Mouse (Mus musculus) adrenal gland, adult 2 months (tissue): ENCODE results near the gene Rffl. TPM values are rescaled to one million over a fixed set of nuclear protein-coding genes. Genes with fewer than 3 reads are reported as not detected.

Source experiments
- DNase-seq: peaks from one replicate; pipeline ENCODE4 v3.0.0; 2021
- polyA plus RNA-seq: library from polyadenylated mRNA; depleted of rRNA; stranded (reverse); fragments of >200 nt; gene quantifications from 2 replicates; pipeline ENCODE4 v1.2.3, GENCODE M21; 2012
- total RNA-seq, 2 experiments: library from RNA; stranded (reverse); gene quantifications; 2 replicates each; pipeline ENCODE4 v1.2.3; 2021

Gene Rffl
- total and polyA plus RNA-seq, 3 experiments, result 5.3 to 10.6 (median 7.4) TPM

DNA sequence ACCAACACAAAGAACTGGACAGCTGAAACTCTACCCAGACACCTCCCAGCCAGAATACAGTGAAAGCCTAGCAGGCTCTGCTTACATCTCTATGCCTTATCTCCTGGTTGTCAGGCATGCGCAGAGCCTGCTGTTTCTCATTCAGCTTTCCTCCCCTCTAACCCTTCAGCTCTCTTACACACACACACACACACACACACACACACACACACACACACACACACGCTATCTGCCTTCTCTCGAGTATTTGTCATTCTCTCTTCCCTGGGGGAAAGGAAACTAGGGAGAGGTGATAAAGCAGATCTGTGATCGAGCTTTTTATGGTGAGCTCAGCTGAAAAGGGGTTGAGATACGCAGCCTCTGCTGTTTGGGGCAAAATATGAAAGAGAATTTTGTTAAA is 3.9 kb upstream of the Rffl start:
- DNase-seq, result no peak

DNA sequence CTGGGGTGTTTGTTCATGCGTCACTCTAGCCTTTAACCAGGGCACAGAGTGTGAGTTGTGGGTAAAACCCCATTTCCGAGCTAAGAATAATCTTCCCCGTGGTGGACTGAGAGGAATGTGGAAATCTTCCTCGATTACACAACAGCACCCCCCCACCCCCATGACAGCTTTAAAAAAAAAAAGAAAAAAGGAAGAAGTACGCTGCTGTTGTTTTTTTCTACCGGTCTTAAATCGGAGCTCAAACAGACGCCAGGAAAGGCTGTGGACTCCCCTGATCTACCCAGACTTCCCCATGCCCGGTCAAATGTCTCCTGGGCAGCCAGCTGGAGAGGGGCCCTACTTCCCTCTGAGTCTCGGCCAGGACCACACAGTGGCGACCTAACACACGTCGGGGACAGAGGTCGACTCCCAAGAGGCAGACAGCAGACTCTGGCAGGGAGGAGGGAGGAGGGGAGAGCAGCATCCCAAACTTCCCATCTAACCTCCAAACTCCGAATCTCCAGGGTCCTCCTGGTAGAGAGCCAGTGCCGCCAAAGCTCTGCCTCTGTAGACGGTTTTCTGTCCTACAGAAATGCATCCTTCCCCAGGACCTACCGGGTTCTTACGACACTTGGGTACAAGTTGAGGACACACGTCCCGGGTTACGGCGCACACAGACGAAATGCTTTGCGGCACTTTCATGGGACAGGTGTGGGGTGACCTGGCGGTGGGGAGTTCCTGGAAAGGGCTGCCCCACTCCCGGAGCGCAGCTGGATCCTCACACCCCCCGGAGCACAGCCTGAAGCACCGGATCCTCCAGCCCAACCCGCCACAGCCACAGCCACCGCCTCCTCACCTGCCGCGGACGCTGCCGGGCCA is 608 bp downstream of the Rffl start:
- peak; percentile 60 for DNase-seq

DNA sequence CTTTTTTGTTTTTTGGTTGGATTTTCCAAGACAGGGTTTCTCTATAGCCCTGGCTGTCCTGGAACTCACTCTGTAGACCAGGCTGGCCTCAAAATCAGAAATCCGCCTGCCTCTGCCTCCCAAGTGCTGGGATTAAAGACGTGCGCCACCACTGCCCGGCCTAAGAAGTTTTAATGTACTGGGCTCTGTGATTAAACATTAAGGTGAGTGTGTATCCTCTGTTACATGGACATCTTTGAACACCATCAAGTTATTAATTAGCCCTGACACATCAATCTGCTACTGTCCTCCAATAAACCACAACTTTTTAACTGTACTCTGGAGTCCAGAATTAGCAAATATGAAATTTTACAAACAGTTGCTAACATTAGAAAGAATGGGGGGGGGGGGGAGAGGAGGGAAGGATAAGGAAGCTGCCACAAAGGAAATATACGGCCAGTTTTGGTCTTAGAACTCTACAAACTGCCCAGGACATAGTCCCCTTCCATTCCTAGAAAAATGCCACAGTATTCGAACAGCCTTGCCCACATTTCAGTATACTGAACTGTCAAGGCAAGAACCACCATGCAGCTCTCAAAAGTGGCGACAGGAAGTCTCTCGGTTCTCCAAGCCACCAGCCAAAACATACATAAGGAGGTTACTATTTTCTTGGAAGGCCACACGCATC is 1.4 kb downstream of the Rffl start:
- DNase-seq, result no peak

DNA sequence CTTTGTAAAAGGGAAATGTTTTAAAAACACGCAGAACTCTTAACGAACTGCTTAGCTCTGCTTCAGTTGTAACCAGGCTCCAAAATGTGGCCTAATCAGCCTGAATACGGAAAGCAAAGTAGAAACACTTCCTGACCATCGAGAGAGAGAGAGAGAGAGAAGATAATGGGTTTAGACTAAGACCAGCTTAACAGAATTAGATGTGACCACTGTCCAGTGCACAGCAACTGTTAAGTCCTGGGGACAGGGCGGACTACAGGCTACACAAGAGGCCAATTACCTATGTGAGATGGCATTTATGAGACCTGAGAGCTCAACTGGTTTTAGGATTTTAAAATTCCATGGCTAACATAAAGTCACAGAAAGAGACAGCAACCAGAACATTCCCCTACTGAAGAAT is 3.1 kb downstream of the Rffl start:
- DNase-seq, result no peak

DNA sequence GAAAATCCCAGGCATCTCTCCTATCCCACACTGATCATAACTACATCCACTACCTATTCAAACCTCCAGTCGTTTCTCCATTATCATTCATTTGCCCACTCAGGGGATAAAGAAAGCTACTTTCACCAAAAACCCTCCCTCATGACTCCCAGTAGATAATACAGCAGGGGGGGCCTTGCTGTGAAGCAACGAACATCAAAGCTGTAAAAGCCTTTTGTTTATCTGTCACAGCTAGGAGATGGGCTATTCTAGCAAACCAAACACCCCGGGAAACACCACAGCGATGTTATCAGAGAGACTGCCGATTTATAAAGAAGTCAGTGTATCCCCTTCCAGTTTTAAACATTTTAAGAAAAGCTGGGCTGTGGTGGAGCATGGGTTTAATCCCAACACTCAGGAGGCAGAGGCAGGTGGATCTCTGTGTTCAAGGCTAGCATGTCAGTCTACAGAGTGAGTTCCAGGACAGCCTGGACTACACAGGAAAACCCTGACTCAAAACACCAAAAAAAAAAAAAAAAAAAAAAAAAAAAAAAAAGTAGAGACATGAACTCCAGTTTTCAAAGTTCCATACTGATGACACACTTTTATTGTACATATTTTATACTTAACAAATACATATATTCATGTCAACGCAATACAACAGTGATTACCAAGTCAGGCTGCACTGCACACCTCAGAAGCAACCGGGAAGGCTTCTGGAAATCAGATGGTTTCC is 4.0 kb downstream of the Rffl start:
- no peak for DNase-seq

DNA sequence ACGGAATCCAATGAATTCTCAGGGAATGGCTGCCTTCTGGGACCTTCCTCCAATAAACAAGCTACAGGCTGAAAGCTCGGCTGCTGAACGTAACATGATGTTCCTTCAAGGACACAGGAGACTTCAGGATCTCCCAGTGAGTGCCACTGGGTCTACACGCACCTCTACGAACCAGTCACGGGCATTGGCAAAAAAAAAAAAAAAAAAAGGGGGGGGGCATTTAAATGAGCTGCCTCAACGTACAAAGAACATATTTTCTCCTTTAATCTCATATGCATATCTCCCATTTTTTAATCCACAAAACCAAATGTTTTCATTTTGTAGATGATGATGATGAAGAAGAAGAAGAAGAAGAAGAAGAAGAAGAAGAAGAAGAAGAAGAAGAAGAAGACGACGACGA is 5.1 kb downstream of the Rffl start:
- no peak for DNase-seq

DNA sequence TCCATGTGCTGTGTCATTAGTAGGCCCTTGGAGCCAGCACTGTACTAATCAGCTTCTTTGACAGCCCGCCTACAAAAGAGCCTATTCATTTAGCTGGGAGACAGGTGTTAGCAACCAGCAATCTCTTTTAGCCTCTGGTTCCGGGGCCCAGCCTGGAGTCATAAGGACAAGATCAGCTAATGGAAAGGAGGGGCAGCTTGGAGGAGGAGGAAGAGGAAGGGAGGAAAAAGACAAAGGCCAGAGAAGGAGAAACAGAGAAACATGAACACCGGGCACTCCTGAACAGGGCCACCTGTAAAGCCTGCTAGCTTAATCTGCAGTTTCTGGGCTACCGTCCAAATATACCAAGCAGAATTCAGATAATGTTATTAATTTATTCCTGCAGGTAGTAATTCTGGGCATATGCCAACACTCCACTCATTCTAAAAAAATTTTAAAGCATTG is 7.5 kb downstream of the Rffl start:
- no peak for DNase-seq

DNA sequence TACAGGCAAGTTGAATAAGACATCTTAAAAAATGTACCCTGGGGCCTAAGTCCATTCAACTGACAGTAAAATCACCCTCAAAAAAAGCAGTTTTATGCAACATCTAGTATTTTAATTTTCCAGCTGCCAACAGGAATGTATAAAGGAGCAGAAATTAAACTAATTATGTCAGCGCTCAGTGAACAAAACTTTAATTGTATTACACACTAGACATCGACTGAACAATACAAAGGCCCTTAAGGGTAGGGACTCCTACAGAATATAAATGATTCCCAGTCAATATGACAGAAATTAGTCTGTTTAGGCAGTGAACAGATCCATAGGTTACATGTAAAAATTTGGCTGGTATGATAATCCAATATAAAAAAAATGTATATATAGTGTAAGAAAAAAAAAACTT is 8.0 kb downstream of the Rffl start:
- no peak for DNase-seq

DNA sequence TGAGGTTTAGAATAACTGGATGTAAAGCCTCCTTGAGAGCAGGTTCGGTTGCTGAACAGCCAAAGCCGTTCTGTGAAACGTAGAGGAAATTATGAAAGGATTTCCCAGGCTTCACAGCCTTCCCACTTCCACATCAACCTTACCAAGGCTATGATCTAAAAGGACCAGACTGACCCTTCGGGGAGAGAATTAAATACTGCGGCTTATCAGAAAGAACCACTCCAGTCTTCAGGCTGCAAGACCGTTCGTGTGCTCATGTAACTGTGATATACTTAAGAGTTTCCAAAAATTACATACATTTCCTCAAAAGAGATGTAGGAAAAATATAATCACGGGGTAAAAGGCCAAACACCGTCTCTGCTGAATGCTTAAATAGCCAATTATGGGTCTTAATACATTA is 8.4 kb downstream of the Rffl start:
- DNase-seq, result no peak

DNA sequence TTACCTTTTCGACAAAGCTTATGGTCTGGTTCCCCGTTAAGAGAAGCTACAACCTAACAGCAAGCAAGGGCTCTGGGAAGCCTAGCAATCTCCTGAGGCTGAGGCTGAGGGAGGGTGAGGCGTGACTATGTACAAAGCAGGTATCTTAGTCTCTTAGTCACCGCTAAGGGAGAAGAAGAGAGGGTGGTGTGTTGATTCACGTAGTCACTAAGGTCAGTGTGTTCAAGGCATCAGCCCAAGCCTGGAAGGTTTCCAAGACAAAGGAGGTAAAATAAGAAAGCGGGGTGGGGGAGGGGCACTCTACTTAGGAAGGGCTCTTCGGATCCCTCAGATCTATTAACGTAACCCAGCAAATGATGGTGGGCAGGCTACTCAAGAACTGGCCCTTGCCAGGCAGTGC is 9.5 kb downstream of the Rffl start:
- peak; percentile 9 for DNase-seq

DNA sequence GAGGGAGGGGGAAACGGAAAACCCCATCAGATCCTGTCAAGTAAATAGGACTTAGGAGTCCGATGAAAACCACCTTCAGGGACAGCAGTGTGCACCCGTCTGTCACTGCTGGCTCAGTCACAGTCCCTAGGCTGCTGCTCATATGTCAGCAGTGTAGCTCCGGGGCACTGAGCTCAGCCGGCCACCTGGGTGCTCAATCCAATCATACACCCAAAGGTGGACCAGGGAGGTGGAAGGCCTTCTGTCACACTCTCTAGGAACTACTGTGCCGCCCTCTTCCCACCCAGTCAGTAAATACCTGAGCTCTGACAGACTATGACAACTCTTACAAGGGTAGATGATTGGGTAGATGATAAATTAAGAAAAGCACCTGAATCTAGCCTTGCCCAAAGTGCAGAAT is 10.3 kb downstream of the Rffl start:
- no peak for DNase-seq

DNA sequence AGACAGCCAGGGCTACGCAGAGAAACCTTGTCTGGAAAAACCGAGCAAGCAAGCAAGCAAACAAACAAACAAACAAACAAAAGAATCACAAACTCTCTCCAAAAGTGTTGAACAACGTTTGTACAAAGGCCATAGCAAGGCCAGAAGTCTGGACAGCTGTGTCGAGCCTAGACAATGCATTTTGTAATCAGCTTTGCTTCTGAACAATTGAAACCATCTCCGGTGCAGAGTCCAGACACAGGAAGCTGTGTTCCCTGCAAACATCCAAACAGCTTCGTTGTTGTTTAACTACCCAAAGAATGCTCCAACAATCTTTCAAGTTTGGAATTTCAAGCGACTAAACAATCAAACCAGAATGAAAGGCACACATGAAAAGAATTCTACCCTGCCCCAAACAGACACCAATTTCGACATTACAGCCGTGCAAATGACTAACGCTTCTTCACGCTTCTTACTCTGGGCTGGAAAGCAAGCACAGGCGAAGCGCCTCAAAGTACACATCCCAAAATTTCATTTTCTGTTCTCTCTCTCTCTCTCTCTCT is 13.6 kb downstream of the Rffl start:
- DNase-seq, result no peak

DNA sequence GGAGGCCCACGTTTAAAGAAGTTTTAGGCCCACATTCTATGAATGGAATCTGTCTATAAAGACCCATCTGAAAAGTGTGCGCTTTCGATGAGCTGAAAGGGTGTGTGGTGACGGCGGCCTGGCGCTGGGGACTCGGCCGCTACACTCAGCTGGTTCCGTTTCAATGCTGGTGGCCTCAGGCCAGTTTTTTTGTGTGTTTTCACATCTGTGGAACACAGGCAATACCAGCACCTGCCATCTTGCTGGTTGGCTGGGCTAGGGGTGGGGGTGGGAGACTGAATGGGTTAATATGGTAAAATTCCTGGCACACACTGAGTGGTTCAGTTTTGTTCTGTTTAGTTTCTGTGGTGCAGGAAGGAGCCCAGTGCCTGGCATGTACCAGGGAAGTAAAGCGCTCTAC is 15.0 kb downstream of the Rffl start:
- DNase-seq, result no peak

DNA sequence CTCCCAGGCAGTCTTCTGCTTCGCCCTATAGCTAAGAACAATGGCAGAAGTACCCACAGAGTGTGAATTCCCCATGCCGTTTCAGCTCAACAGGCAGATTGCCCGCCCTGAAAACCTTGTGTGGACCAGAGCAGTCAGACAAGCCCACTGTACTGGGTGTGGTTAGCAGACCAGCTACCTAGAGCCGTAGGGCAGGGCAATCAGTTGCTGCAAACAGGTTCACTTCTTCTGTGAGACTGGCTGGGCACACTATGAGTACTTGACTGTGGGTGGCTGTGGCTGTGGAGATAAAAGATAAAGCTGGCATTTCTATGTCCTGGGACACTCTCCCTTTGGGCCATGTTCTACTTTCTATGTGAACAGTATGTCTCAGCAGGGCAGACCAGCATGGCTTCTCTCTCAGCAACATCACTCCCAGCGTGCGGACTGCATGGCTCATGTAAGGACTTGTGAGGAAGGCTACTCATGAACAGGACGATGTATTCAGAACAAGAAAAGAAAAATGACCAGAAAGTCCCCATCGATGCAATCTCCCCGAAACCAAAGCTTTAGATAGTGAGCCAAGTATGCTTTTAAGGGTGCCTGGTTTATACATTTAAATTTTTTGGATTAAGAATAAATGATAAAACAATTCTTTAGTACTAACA is 15.6 kb downstream of the Rffl start:
- DNase-seq, result no peak

DNA sequence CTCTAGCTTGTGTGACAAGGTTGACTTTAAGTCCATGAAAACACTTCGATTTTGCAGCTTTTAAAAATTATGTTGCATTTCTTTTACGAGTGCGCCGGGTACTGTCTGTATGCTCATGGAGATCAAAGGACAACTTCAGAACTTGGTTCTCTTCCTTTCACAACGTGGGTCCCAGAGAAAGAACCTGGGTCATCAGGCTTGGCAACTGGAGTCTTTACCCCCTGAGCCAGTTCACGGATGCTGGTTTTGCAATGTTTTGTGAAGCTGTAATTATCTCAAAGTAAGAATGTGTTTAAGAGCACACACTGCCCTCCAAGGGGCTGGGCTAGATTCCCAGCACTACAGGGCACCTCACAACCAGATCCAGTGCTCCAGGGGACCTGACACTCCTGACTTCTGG is 16.9 kb downstream of the Rffl start:
- DNase-seq, result no peak

DNA sequence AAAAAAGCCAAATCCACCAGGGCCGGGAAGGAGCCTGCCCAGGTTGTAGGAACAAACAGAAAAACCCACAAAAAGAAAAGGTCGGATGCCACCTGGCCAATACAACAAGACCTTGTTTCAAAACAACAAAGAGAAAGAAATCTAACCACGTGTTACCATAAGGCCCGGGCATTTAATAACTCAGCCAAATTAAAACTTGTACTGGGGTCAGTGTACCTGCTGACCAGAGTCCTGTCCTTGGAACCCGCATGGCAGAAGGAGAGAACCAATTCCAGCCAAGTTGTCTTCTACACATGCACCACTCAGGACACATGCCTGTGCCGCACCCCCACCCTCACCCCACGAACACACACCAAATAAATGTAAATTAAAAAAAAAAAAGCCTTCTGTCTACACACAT is 18.1 kb downstream of the Rffl start:
- no peak for DNase-seq

DNA sequence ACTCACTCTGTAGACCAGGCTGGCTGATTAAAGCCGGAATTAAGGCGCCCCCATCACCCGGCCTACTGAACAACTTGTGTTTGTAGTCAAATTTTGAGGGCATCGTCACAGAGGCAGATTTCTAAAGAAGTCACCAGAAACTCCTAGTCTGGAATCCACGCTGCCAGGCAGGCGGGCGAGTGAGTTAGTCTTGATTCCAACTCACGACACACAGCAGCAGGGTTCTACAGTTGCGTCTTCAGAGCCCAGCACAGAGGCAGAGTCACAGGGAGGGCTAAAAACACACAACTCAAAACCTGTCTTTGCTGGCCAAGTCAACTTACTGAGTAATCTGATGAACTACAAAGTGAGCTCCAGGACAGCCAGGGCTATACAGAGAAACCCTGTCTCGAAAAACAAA is 18.5 kb downstream of the Rffl start:
- DNase-seq, result no peak

DNA sequence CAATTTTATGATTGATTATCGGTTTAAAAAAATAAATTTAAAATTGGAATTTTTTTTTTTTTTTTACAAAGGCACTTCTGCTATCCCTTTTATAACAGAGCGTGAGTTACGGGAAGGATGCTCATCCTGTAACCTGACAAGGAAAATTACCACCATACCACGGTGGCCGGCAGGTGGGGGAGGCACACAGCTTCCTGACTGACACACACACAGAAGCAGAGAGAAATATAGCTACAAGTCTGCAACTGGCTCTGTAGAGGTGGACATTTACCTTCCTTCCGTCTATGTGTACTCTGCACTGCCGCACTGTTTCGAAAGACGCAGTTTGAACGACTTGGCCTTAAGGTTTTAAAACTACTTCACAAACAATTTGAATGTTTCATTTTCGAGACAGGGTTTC is 18.9 kb downstream of the Rffl start:
- DNase-seq, result no peak

DNA sequence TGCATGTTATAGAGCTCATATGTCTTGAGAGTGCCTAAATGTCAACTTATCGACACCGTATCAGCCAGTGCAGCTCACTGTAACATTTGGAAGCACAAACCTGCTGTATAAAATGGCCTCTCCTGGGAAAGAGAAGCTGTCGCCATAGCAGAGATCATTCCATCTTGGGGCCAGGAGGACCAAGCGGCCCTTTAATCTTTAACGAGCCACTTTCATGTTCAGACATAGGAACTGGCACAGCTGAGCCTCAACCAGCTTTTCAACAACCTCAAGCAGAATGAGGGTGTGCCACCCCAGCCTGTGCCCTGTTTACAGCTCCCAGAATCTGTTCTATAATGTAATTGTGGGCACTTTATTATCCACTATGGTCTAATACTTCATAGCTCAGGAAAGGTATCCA is 20.8 kb downstream of the Rffl start:
- DNase-seq, result no peak

DNA sequence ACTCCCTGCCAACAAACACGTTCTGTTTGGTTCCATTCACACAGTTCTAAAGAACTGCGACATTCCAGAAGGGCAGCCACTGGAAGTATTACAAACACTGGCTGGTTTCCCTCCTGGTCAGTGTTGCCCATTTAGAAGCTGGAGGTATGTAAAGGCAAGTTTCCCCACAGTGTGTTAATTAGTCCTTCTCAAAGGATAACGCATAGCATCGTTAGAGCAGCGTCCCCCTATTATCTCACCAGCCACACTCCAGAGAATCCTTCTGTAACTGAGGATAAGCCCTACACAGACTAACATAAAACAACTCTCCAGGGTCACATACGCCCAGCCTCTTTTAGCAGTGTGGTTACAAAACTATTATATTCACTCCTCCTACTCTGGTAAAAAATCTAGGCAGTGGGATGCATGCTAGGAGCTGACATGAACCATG is 23.4 kb downstream of the Rffl start:
- DNase-seq, result no peak

DNA sequence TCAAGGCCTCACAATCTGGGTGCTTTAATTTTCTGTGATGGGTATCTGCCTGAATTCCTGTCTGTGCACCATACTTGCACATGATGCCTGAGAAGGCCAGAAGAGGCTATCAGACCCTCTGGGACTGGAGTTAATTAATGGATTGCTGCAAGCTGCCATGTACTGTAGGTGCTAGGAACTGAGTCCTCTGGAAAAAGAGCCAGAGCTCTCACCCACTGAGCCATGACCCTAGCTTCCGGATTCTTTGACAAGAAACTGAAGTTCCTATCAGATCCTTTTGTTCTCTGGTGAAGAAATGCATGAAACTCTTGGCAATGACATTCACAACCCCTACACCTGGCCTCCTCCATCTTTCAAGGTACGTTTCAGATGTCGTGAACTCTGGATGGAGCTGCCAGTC is 24.1 kb downstream of the Rffl start:
- DNase-seq, result no peak

DNA sequence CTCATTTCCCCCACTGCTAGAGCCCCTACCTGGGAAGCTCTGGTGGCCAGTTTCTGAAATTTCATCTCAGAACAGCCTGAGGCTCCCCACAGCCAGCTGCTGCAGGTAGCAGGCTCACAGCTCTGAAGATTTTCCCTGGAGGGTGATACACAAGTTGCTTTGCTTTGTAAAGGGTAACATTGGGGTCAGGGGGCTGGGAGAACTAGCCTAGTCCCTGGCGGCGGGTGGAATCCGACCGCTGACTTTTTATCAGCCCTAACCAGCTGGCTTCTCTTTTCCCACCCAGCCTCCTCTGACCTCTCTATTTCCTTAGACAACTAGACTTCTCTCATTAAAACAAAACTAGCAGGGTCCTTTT is 25.0 kb downstream of the Rffl start:
- DNase-seq, result no peak
